Mouse (Mus musculus): ENCODE measurements around the gene Lrrc71. TPM values are rescaled to one million over a fixed set of nuclear protein-coding genes. Genes with fewer than 3 reads are reported as not detected.

The Lrrc71 gene
- polyA plus RNA-seq, 1 experiment = 0.03 TPM

- H3K27ac ChIP-seq (ENCODE audit: insufficient read depth, low read depth, low read length) = no peak overlapping the region
- H3K27me3 ChIP-seq (ENCODE audit: control insufficient read depth, insufficient read depth, low read length) = no peaks in the 10 kb centered on the region
- no peak overlapping the region for H3K4me3 ChIP-seq (ENCODE audit: low read depth, low read length)
- peaks cover 2% of the 10 kb centered on the region; the same call in 1 of the 2 replicates for H3K4me1 ChIP-seq (ENCODE audit: control insufficient read depth, insufficient read depth, insufficient read length, low read length)
- 89% methylated on average over 13 of the region's 13 CpGs for WGBS
- TF ChIP-seq POLR2A (IDR thresholded peaks at IDR 0.05; ENCODE audit: low read depth, low read length) (no peak), CTCF (IDR thresholded peaks at IDR 0.05; ENCODE audit: extremely low read depth, insufficient read length, insufficient replicate concordance, low read depth, low read length) (no peak)
- H3K36me3 ChIP-seq (ENCODE audit: control insufficient read depth, insufficient read depth, low read length) = no peaks in the 10 kb centered on the region
These were observed 5.4 kb upstream of the Lrrc71 start for GRCm38 (mm10) chr3:87753829-87754228.

DNA sequence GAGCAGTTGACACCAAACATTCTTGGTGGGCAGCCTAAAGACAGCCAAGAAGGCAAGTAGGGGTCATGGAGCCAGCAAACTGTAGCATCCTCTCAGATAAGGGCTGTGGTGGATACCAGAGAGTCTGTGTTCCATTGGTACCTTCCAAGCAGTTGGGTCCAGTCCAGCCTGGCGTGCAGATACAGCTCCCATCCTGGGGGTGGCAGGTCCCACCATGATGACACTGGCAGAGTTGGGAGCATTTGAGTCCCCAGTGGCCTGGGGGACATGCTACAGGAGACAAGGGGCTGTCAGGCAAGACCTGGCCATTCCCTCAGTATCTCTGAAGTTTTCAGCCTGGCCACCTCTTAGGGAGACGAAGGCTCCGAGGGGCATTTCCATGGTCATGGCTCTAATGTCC is 4.1 kb upstream of the Lrrc71 start:
- no peaks in the 10 kb centered on the region for H3K36me3 ChIP-seq (ENCODE audit: control insufficient read depth, insufficient read depth, low read length)
- no peak overlapping the region for H3K27ac ChIP-seq (ENCODE audit: insufficient read depth, low read depth, low read length)
- 85% methylated on average over 3 of the region's 3 CpGs for WGBS
- TF ChIP-seq CTCF (IDR thresholded peaks at IDR 0.05; ENCODE audit: extremely low read depth, insufficient read length, insufficient replicate concordance, low read depth, low read length) (no peak), POLR2A (IDR thresholded peaks at IDR 0.05; ENCODE audit: low read depth, low read length) (no peak)
- H3K27me3 ChIP-seq (ENCODE audit: control insufficient read depth, insufficient read depth, low read length) = no peaks in the 10 kb centered on the region
- H3K4me1 ChIP-seq (ENCODE audit: control insufficient read depth, insufficient read depth, insufficient read length, low read length) = peaks cover 2% of the 10 kb centered on the region; the same call in 1 of the 2 replicates
- no peak overlapping the region for H3K4me3 ChIP-seq (ENCODE audit: low read depth, low read length)

DNA sequence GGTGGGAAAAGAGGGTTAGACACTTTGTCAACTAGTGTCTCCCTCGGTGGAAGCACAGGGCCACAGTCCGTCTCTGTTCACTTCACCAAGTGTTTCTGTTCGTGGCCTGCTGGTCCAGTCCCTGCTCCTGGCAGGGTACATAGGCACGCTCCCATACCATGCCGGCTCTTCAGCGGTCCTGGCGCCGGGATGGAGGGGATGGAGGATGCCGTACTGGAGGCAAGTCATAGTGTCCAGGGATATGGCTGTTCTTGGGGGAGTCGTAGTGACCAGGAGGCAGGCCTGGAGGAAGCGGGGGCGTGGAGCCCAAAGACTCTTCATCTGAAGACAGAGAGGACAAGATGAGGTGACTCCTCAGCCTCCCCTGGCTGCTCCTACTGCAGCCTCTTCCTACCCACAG is 1.6 kb upstream of the Lrrc71 start:
- TF ChIP-seq POLR2A (IDR thresholded peaks at IDR 0.05; ENCODE audit: low read depth, low read length) (no peak), CTCF (IDR thresholded peaks at IDR 0.05; ENCODE audit: extremely low read depth, insufficient read length, insufficient replicate concordance, low read depth, low read length) (no peak)
- Histone ChIP-seq H3K36me3 (ENCODE audit: control insufficient read depth, insufficient read depth, low read length) (no peaks in the 10 kb centered on the region), H3K4me3 (ENCODE audit: low read depth, low read length) (no peak overlapping the region), H3K4me1 (ENCODE audit: control insufficient read depth, insufficient read depth, insufficient read length, low read length) (no peaks in the 10 kb centered on the region), H3K27ac (ENCODE audit: insufficient read depth, low read depth, low read length) (no peak overlapping the region), H3K27me3 (ENCODE audit: control insufficient read depth, insufficient read depth, low read length) (no peaks in the 10 kb centered on the region)
- 91% methylated on average over 12 of the region's 12 CpGs for WGBS

- no peak overlapping the region for H3K4me3 ChIP-seq (ENCODE audit: low read depth, low read length)
- no peaks in the 10 kb centered on the region for H3K27me3 ChIP-seq (ENCODE audit: control insufficient read depth, insufficient read depth, low read length)
- TF ChIP-seq POLR2A (IDR thresholded peaks at IDR 0.05; ENCODE audit: low read depth, low read length) = no peak
- peak; percentile 81; the same call in 1 of the 2 replicates for TF ChIP-seq CTCF (IDR thresholded peaks at IDR 0.05; ENCODE audit: extremely low read depth, insufficient read length, insufficient replicate concordance, low read depth, low read length)
- no peak overlapping the region for H3K27ac ChIP-seq (ENCODE audit: insufficient read depth, low read depth, low read length)
- no peaks in the 10 kb centered on the region for H3K4me1 ChIP-seq (ENCODE audit: control insufficient read depth, insufficient read depth, insufficient read length, low read length)
- no peaks in the 10 kb centered on the region for H3K36me3 ChIP-seq (ENCODE audit: control insufficient read depth, insufficient read depth, low read length)
- WGBS = 10% methylated on average over 5 of the region's 5 CpGs
These were observed 611 bp upstream of the Lrrc71 start for GRCm38 (mm10) chr3:87749036-87749435.

GRCm38 (mm10) chr3:87745036-87745659 is 3.3 kb downstream of the Lrrc71 start:
- Histone ChIP-seq H3K36me3 (ENCODE audit: control insufficient read depth, insufficient read depth, low read length) (no peaks in the 10 kb centered on the region), H3K27ac (ENCODE audit: insufficient read depth, low read depth, low read length) (no peak overlapping the region), H3K27me3 (ENCODE audit: control insufficient read depth, insufficient read depth, low read length) (no peaks in the 10 kb centered on the region), H3K4me1 (ENCODE audit: control insufficient read depth, insufficient read depth, insufficient read length, low read length) (no peaks in the 10 kb centered on the region), H3K4me3 (ENCODE audit: low read depth, low read length) (no peak overlapping the region)
- 31% methylated on average over 18 of the region's 18 CpGs for WGBS
- TF ChIP-seq POLR2A (IDR thresholded peaks at IDR 0.05; ENCODE audit: low read depth, low read length) (no peak), CTCF (IDR thresholded peaks at IDR 0.05; ENCODE audit: extremely low read depth, insufficient read length, insufficient replicate concordance, low read depth, low read length) (no peak)

- 0 out of 2 replicates have a peak, but pooled peaks cover under 1% of the 10 kb centered on the region for H3K36me3 ChIP-seq (ENCODE audit: control insufficient read depth, insufficient read depth, low read length)
- WGBS = 73% methylated on average over 4 of the region's 4 CpGs
- TF ChIP-seq POLR2A (IDR thresholded peaks at IDR 0.05; ENCODE audit: low read depth, low read length) (no peak), CTCF (IDR thresholded peaks at IDR 0.05; ENCODE audit: extremely low read depth, insufficient read length, insufficient replicate concordance, low read depth, low read length) (no peak)
- no peak overlapping the region for H3K4me3 ChIP-seq (ENCODE audit: low read depth, low read length)
- no peaks in the 10 kb centered on the region for H3K4me1 ChIP-seq (ENCODE audit: control insufficient read depth, insufficient read depth, insufficient read length, low read length)
- H3K27me3 ChIP-seq (ENCODE audit: control insufficient read depth, insufficient read depth, low read length) = no peaks in the 10 kb centered on the region
- H3K27ac ChIP-seq (ENCODE audit: insufficient read depth, low read depth, low read length) = no peak overlapping the region
These were observed 4.5 kb downstream of the Lrrc71 start for GRCm38 (mm10) chr3:87743927-87744326.

GRCm38 (mm10) chr3:87742735-87743134 is 5.7 kb downstream of the Lrrc71 start:
- WGBS = 82% methylated on average over 16 of the region's 16 CpGs
- no peak for TF ChIP-seq POLR2A (IDR thresholded peaks at IDR 0.05; ENCODE audit: low read depth, low read length)
- no peak for TF ChIP-seq CTCF (IDR thresholded peaks at IDR 0.05; ENCODE audit: extremely low read depth, insufficient read length, insufficient replicate concordance, low read depth, low read length)
- Histone ChIP-seq H3K36me3 (ENCODE audit: control insufficient read depth, insufficient read depth, low read length) (peaks cover 10% of the 10 kb centered on the region), H3K4me1 (ENCODE audit: control insufficient read depth, insufficient read depth, insufficient read length, low read length) (no peaks in the 10 kb centered on the region), H3K4me3 (ENCODE audit: low read depth, low read length) (no peak overlapping the region), H3K27ac (ENCODE audit: insufficient read depth, low read depth, low read length) (no peak overlapping the region), H3K27me3 (ENCODE audit: control insufficient read depth, insufficient read depth, low read length) (no peaks in the 10 kb centered on the region)
